Mouse (Mus musculus): ENCODE measurements around the gene Ifna14. TPM values are rescaled to one million over a fixed set of nuclear protein-coding genes. Genes with fewer than 3 reads are reported as not detected.

The Ifna14 gene
- total RNA-seq, 2 experiments from 2014 or later, result not detected

Other genes starting within 250 kb of the Ifna14 start
- 1 to 10 TPM; 3.5 to 3.6 TPM for gene Hacd4, start 132.9 kb downstream of the Ifna14 start, total RNA-seq (2021)
- not detected for gene Ifnb1, start 49.0 kb downstream of the Ifna14 start, total RNA-seq (2021)
- gene Ifna15, start 13.6 kb downstream of the Ifna14 start, total RNA-seq (2021), result not detected
- gene Ifna9, start 20.6 kb upstream of the Ifna14 start, total RNA-seq (2021), result not detected
- not detected for gene Ifna12, start 31.6 kb upstream of the Ifna14 start, total RNA-seq (2021)
- gene C87499, start 62.6 kb upstream of the Ifna14 start, total RNA-seq (2021), result not detected
- not detected for gene Ifna13, start 72.7 kb upstream of the Ifna14 start, total RNA-seq (2021)
- gene Ifna16, start 105.1 kb upstream of the Ifna14 start, total RNA-seq (2021), result not detected
- gene Ifna2, start 112.1 kb upstream of the Ifna14 start, total RNA-seq (2021), result not detected
- gene Ifnab, start 119.6 kb upstream of the Ifna14 start, total RNA-seq (2021), result not detected
- gene Gm26566, start 150.0 kb upstream of the Ifna14 start, total RNA-seq (2021), result 1 to 10 TPM; 1.5 to 1.7 TPM
- 100 to 1,000 TPM; 105 to 106 TPM for gene Klhl9, start 150.7 kb upstream of the Ifna14 start, total RNA-seq (2021)
- not detected for gene Gm13271, start 183.1 kb upstream of the Ifna14 start, total RNA-seq (2021)
- gene Gm13283, start 188.3 kb upstream of the Ifna14 start, total RNA-seq (2021), result not detected
- gene Gm13290, start 202.0 kb upstream of the Ifna14 start, total RNA-seq (2021), result not detected
- gene Gm13289, start 205.1 kb upstream of the Ifna14 start, total RNA-seq (2021), result not detected
- not detected for gene Gm13272, start 208.1 kb upstream of the Ifna14 start, total RNA-seq (2021)
- gene Ifnz, start 210.3 kb upstream of the Ifna14 start, total RNA-seq (2021), result not detected
- not detected for gene Gm13276, start 213.9 kb upstream of the Ifna14 start, total RNA-seq (2021)
- not detected for gene Gm13277, start 216.8 kb upstream of the Ifna14 start, total RNA-seq (2021)
- not detected for gene Gm13278, start 219.8 kb upstream of the Ifna14 start, total RNA-seq (2021)
- gene Gm13275, start 222.7 kb upstream of the Ifna14 start, total RNA-seq (2021), result not detected
- not detected for gene Gm13279, start 225.6 kb upstream of the Ifna14 start, total RNA-seq (2021)
- under 1 TPM in 1 of 2 experiments, not detected in 1; 0.24 TPM for gene Gm13285, start 227.9 kb upstream of the Ifna14 start, total RNA-seq (2021)
- not detected for gene Gm13287, start 231.5 kb upstream of the Ifna14 start, total RNA-seq (2021)
- gene Gm13288, start 233.7 kb upstream of the Ifna14 start, total RNA-seq (2021), result not detected
- gene Ifna7, start 244.4 kb upstream of the Ifna14 start, total RNA-seq (2021), result not detected
- not detected for gene Ifna11, start 248.2 kb upstream of the Ifna14 start, total RNA-seq (2021)